Mouse (Mus musculus) stomach, postnatal 0 days (tissue): ENCODE measurements at regions not wholly inside any gene's neighbourhood (a gene's known extent, or its start where the extent isn't known, plus 50 kb on each side); places are given as distances from the start of the nearest gene placed in this dataset.

Experiments
- CTCF ChIP-seq: IDR thresholded peaks from 2 replicates; pipeline ENCODE4 v1.5.1; 2016; ENCODE audit warnings: antibody characterized with exemption, low read depth, mild to moderate bottlenecking, moderate library complexity
- EP300 ChIP-seq: optimal IDR thresholded peaks from 2 replicates; pipeline ENCODE3; 2016; ENCODE audit warnings: antibody characterized with exemption

DNA sequence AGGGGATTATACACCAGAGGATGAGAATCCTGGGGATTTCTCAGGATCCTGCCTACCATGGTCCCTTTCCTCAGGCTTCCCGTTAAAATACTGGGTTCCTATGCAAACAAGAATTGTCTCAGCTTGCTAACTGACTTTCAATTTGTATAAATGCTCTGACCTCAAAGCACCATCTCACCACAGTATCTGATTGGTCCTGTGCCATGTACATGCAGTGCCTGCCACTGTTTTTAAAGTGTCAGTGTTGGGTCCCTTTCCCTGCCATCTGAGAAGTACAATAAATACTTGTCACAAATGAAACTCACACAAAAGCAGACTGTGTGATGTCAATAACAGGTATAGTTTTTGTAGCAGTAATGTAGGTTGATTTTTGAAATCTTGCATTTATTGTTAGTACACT lies 109.1 kb upstream of the Mef2c start:
- TF ChIP-seq EP300 (no peak), CTCF (no peak)
